Mouse (Mus musculus) G1E (cell line): Measurements from ENCODE around the gene Rnd1. TPM values are rescaled to one million over a fixed set of nuclear protein-coding genes. Genes with fewer than 3 reads are reported as not detected.

Source experiments
- ATAC-seq: 2 replicates; pipeline ENCODE4 v1.8.0; 2016; ENCODE audit warnings: mild to moderate bottlenecking; ENCODE audit not compliant: insufficient number of reproducible peaks, poor library complexity, low FRiP score, severe bottlenecking; ENCODE audit errors: extremely low read depth
- DNase-seq: peaks from one replicate; pipeline ENCODE4 v3.0.0; 2012; ENCODE audit warnings: low spot score
- H3K27me3 ChIP-seq: 2 replicates; pipeline ENCODE4 v1.6.1; 2012; ENCODE audit warnings: mild to moderate bottlenecking, low read length, inconsistent platforms; ENCODE audit not compliant: insufficient read depth
- H3K36me3 ChIP-seq: replicated peaks from 2 replicates; pipeline ENCODE3; 2012; ENCODE audit warnings: mild to moderate bottlenecking, inconsistent platforms
- H3K4me1 ChIP-seq: 2 replicates; pipeline ENCODE4 v1.6.1; 2012; ENCODE audit warnings: low read depth, low read length, inconsistent platforms, mixed read lengths; ENCODE audit not compliant: insufficient read depth
- H3K4me3 ChIP-seq: 2 replicates; pipeline ENCODE4 v1.5.1; 2012; ENCODE audit warnings: low read depth, mild to moderate bottlenecking, inconsistent platforms, low read length, moderate library complexity, mixed read lengths
- H3K9me3 ChIP-seq: replicated peaks from 2 replicates; pipeline ENCODE4 v1.6.1; 2012; ENCODE audit warnings: inconsistent platforms
- CTCF ChIP-seq: IDR thresholded peaks from 2 replicates; pipeline ENCODE4 v1.5.1; 2012; ENCODE audit warnings: low read depth, low read length, inconsistent platforms, mixed read lengths
- GATA1 ChIP-seq: IDR thresholded peaks from 2 replicates; pipeline ENCODE4 v1.6.1; 2012; ENCODE audit warnings: borderline replicate concordance, low read length, inconsistent platforms, mixed read lengths
- GATA2 ChIP-seq: IDR thresholded peaks from 2 replicates; pipeline ENCODE4 v1.6.1; 2012; ENCODE audit warnings: low read depth, low read length, inconsistent platforms, borderline replicate concordance
- POLR2AphosphoS5 ChIP-seq: IDR thresholded peaks from 2 replicates; pipeline ENCODE4 v1.6.1; 2012; ENCODE audit warnings: low read depth, low read length, inconsistent platforms; ENCODE audit not compliant: insufficient replicate concordance
- TAL1 ChIP-seq: conservative IDR thresholded peaks from 2 replicates; pipeline ENCODE4 v1.6.1; 2012; ENCODE audit warnings: low read depth, low read length, inconsistent platforms, mixed read lengths
- polyA plus RNA-seq: library from polyadenylated mRNA; stranded (reverse); fragments of >175 nt; gene quantifications from 2 replicates; pipeline ENCODE4 v1.2.3, GENCODE M21; 2012
- total RNA-seq, 2 experiments: library from RNA; stranded (forward) in 1 of 2; stranded (reverse) in 1 of 2; fragments of 200-1000 nt in 1 of 2; fragments of >200 nt in 1 of 2; fragmentation: Nextera tagmentation in 1 of 2; gene quantifications; 2 replicates each; pipeline ENCODE4 v1.2.3; 2014 to 2017

Gene Rnd1
- total and polyA plus RNA-seq, 3 experiments = 1.1 to 3.2 (median 1.2) TPM

- Histone ChIP-seq H3K36me3 (peaks cover 88% of the 10 kb centered on the region), H3K4me1 (peaks cover 26% of the 10 kb centered on the region), H3K27me3 (no peaks in the 10 kb centered on the region), H3K9me3 (no peaks in the 10 kb centered on the region), H3K4me3 (no peak overlapping the region)
- no peak for ATAC-seq
- TF ChIP-seq POLR2AphosphoS5 (no peak), GATA1 (no peak), TAL1 (no peak), GATA2 (no peak)
- no peak for DNase-seq
Measured at GRCm38 (mm10) chr15:98656982-98657751, 20.1 kb downstream of the Rnd1 start.

GRCm38 (mm10) chr15:98652174-98652573 lies 25.1 kb downstream of the Rnd1 start:
- no peak overlapping the region for H3K4me3 ChIP-seq
- ATAC-seq = no peak
- no peak for DNase-seq
- no peaks in the 10 kb centered on the region for H3K9me3 ChIP-seq
- H3K27me3 ChIP-seq = no peaks in the 10 kb centered on the region
- peaks cover 99% of the 10 kb centered on the region for H3K36me3 ChIP-seq
- no peak for TF ChIP-seq CTCF
- no peak for TF ChIP-seq GATA1
- TF ChIP-seq POLR2AphosphoS5 = no peak
- TF ChIP-seq GATA2 = no peak
- no peak for TF ChIP-seq TAL1
- H3K4me1 ChIP-seq = peaks cover 1% of the 10 kb centered on the region; the same call in 1 of the 2 replicates

GRCm38 (mm10) chr15:98651431-98651830 lies 25.8 kb downstream of the Rnd1 start:
- Histone ChIP-seq H3K4me1 (peaks cover 2% of the 10 kb centered on the region; the same call in 1 of the 2 replicates), H3K9me3 (no peaks in the 10 kb centered on the region), H3K4me3 (no peak overlapping the region), H3K27me3 (no peaks in the 10 kb centered on the region), H3K36me3 (peaks cover 99% of the 10 kb centered on the region)
- ATAC-seq = no peak
- TF ChIP-seq GATA1 (no peak), POLR2AphosphoS5 (no peak), CTCF (no peak), TAL1 (no peak), GATA2 (no peak)
- DNase-seq = no peak

GRCm38 (mm10) chr15:98648071-98648470 lies 29.2 kb downstream of the Rnd1 start:
- TF ChIP-seq GATA1 (no peak), POLR2AphosphoS5 (no peak), GATA2 (no peak), CTCF (no peak), TAL1 (no peak)
- H3K9me3 ChIP-seq = no peaks in the 10 kb centered on the region
- H3K27me3 ChIP-seq = no peaks in the 10 kb centered on the region; the same call in 1 of the 2 replicates
- H3K36me3 ChIP-seq = peaks cover 100% of the 10 kb centered on the region
- peaks cover 6% of the 10 kb centered on the region for H3K4me1 ChIP-seq
- no peak for DNase-seq
- no peak overlapping the region for H3K4me3 ChIP-seq
- no peak for ATAC-seq

GRCm38 (mm10) chr15:98647308-98647707 lies 30.0 kb downstream of the Rnd1 start:
- Histone ChIP-seq H3K4me3 (no peak overlapping the region), H3K36me3 (peaks cover 97% of the 10 kb centered on the region), H3K9me3 (no peaks in the 10 kb centered on the region), H3K4me1 (peaks cover 9% of the 10 kb centered on the region), H3K27me3 (peaks cover 4% of the 10 kb centered on the region; the same call in 1 of the 2 replicates)
- DNase-seq (no peak), ATAC-seq (no peak)
- TF ChIP-seq GATA1 = no peak
- no peak for TF ChIP-seq TAL1
- TF ChIP-seq GATA2 = no peak
- TF ChIP-seq POLR2AphosphoS5 = no peak
- TF ChIP-seq CTCF = no peak

- ATAC-seq (no peak), DNase-seq (no peak)
- Histone ChIP-seq H3K36me3 (peaks cover 93% of the 10 kb centered on the region), H3K27me3 (peaks cover 9% of the 10 kb centered on the region; the same call in 1 of the 2 replicates), H3K9me3 (no peaks in the 10 kb centered on the region), H3K4me1 (peaks cover 15% of the 10 kb centered on the region), H3K4me3 (no peak overlapping the region)
- TF ChIP-seq POLR2AphosphoS5 (no peak), CTCF (no peak), GATA2 (no peak), TAL1 (no peak), GATA1 (no peak)
Measured at GRCm38 (mm10) chr15:98646737-98647136, 30.5 kb downstream of the Rnd1 start.
